Mouse (Mus musculus): Measurements from ENCODE around the gene Mtx2.

Mtx2 gene

GRCm38 (mm10) chr2:74925968-74926814, 100.6 kb downstream of the Mtx2 start:
- DNase-seq = no peak

Data from kidney, postnatal 14 days (tissue).